Mouse (Mus musculus) intestine, embryonic 14.5 days (tissue): ENCODE measurements around the gene Acsm1. TPM values are rescaled to one million over a fixed set of nuclear protein-coding genes. Genes with fewer than 3 reads are reported as not detected.
"Not testable (repeated sequence)": the region's sequence is repeated elsewhere in the genome, so short reads cannot be mapped to it uniquely, and the experiment has no call there.

Experiments used
- ATAC-seq: fragments of 200-750 bp; cut with Nextera tagmentation; replicated peaks from 2 replicates; pipeline ENCODE4 v1.8.0; 2017; ENCODE audit warnings: low read depth, moderate number of reproducible peaks, moderate TSS enrichment, moderate library complexity; ENCODE audit not compliant: low FRiP score, low TSS enrichment
- DNase-seq: peaks from one replicate; pipeline ENCODE4 v3.0.0-alpha.2; 2018; ENCODE audit warnings: low spot score
- H3K27ac ChIP-seq: fragments of 300-500 bp; sonication (generic); 2 replicates; pipeline ENCODE4 v1.5.1; 2014; ENCODE audit warnings: low read depth, mild to moderate bottlenecking, control low read depth
- H3K27me3 ChIP-seq: fragments of 300-500 bp; sonication (generic); replicated peaks from 2 replicates; pipeline ENCODE4 v1.6.1; 2014; ENCODE audit warnings: low read length, control low read depth; ENCODE audit not compliant: control insufficient read depth, insufficient read depth
- H3K36me3 ChIP-seq: fragments of 300-500 bp; sonication (generic); 2 replicates; pipeline ENCODE4 v1.6.1; 2014; ENCODE audit warnings: low read length, control low read depth; ENCODE audit not compliant: control insufficient read depth, insufficient read depth
- H3K4me1 ChIP-seq: fragments of 300-500 bp; sonication (generic); replicated peaks from 2 replicates; pipeline ENCODE4 v1.6.1; 2014; ENCODE audit warnings: low read length, control low read depth, mixed read lengths; ENCODE audit not compliant: control insufficient read depth, insufficient read depth
- H3K4me2 ChIP-seq: fragments of 300-500 bp; sonication (generic); 2 replicates; pipeline ENCODE4 v1.6.1; 2014; ENCODE audit warnings: low read length
- H3K4me3 ChIP-seq: fragments of 300-500 bp; sonication (generic); 2 replicates; pipeline ENCODE4 v1.5.1; 2014; ENCODE audit warnings: low read depth, low read length, control low read depth, mixed read lengths
- H3K9ac ChIP-seq: fragments of 300-500 bp; sonication (generic); 2 replicates; pipeline ENCODE4 v1.6.1; 2014; ENCODE audit warnings: mild to moderate bottlenecking, low read length
- H3K9me3 ChIP-seq: fragments of 300-500 bp; sonication (generic); 2 replicates; pipeline ENCODE4 v1.6.1; 2016; ENCODE audit warnings: low read length, control low read depth; ENCODE audit not compliant: control insufficient read depth
- WGBS: fragments of 180-500 bp; shearing (Covaris S2); extraction: QIAGEN DNeasy Blood & Tissue Kit; methylation state at CpG from one replicate; pipeline ENCODE4 v1.1.7; 2014; 5-methylcytosine and 5-hydroxymethylcytosine counted together
- polyA plus RNA-seq: library from polyadenylated mRNA; unstranded; fragments of >200 nt; fragmentation: Nextera tagmentation; extraction: Ambion mirVana; gene quantifications from 2 replicates; pipeline ENCODE4 v1.2.1, GENCODE M21; 2014

The Acsm1 gene
- polyA plus RNA-seq: not detected in 2 replicates

- Histone ChIP-seq H3K4me1 (no peaks in the 10 kb centered on the region), H3K36me3 (no peaks in the 10 kb centered on the region), H3K9ac (no peak within 1 kb of the TSS), H3K9me3 (no peaks in the 10 kb centered on the region), H3K4me2 (no peak within 1 kb of the TSS), H3K4me3 (no peak within 1 kb of the TSS), H3K27ac (no peak within 1 kb of the TSS), H3K27me3 (no peaks in the 10 kb centered on the region)
- WGBS: 76% methylated on average over 5 of the region's 5 CpGs
- no peak for ATAC-seq
- no peak for DNase-seq
These were observed at the start of gene Acsm1 for GRCm38 (mm10) chr7:119606664-119607076. Acsm1 (plus strand) TSS chr7:119607026.

GRCm38 (mm10) chr7:119559789-119560451, 46.9 kb upstream of the Acsm1 start:
- no peak for ATAC-seq
- Histone ChIP-seq H3K9ac (no peak overlapping the region), H3K4me3 (no peak overlapping the region), H3K27me3 (no peaks in the 10 kb centered on the region), H3K27ac (no peak overlapping the region), H3K9me3 (no peaks in the 10 kb centered on the region), H3K4me1 (no peaks in the 10 kb centered on the region), H3K36me3 (no peaks in the 10 kb centered on the region), H3K4me2 (no peak overlapping the region)
- DNase-seq: no peak
- 74% methylated on average over 3 of the region's 3 CpGs for WGBS

GRCm38 (mm10) chr7:119560452-119560835, 46.4 kb upstream of the Acsm1 start:
- Histone ChIP-seq H3K4me1 (no peaks in the 10 kb centered on the region), H3K9me3 (no peaks in the 10 kb centered on the region), H3K36me3 (no peaks in the 10 kb centered on the region), H3K4me2 (no peak overlapping the region), H3K27me3 (no peaks in the 10 kb centered on the region), H3K9ac (no peak overlapping the region), H3K27ac (no peak overlapping the region), H3K4me3 (no peak overlapping the region)
- ATAC-seq (no peak), DNase-seq (no peak)
- 80% methylated on average over 3 of the region's 3 CpGs for WGBS

- no peak for ATAC-seq
- Histone ChIP-seq H3K9me3 (no peaks in the 10 kb centered on the region), H3K9ac (no peak overlapping the region), H3K4me3 (no peak overlapping the region), H3K4me2 (no peak overlapping the region), H3K36me3 (no peaks in the 10 kb centered on the region), H3K27me3 (no peaks in the 10 kb centered on the region), H3K27ac (no peak overlapping the region), H3K4me1 (no peaks in the 10 kb centered on the region)
- no peak for DNase-seq
- WGBS: 46% methylated on average over 4 of the region's 4 CpGs
These were observed 45.4 kb upstream of the Acsm1 start for GRCm38 (mm10) chr7:119561441-119561840.

- not testable (repeated sequence) for H3K4me2 ChIP-seq, H3K4me1 ChIP-seq, H3K9me3 ChIP-seq, H3K27me3 ChIP-seq, ATAC-seq, H3K36me3 ChIP-seq, H3K4me3 ChIP-seq, H3K9ac ChIP-seq, DNase-seq, H3K27ac ChIP-seq
- WGBS: 92% methylated on average over 2 of the region's 2 CpGs
These were observed 44.4 kb upstream of the Acsm1 start for GRCm38 (mm10) chr7:119562476-119562875.

- H3K27ac ChIP-seq: no peak overlapping the region
- H3K4me1 ChIP-seq: no peaks in the 10 kb centered on the region
- ATAC-seq (no peak), DNase-seq (no peak)
- no peak overlapping the region for H3K9ac ChIP-seq
- H3K36me3 ChIP-seq: no peaks in the 10 kb centered on the region
- no peaks in the 10 kb centered on the region for H3K9me3 ChIP-seq
- H3K4me2 ChIP-seq: no peak overlapping the region
- no peaks in the 10 kb centered on the region for H3K27me3 ChIP-seq
- H3K4me3 ChIP-seq: no peak overlapping the region
- WGBS: 54% methylated on average over 3 of the region's 3 CpGs
These were observed 12.2 kb upstream of the Acsm1 start for GRCm38 (mm10) chr7:119594530-119595107.

- ATAC-seq (no peak), DNase-seq (no peak)
- Histone ChIP-seq H3K9me3 (no peaks in the 10 kb centered on the region), H3K4me2 (no peak overlapping the region), H3K4me1 (no peaks in the 10 kb centered on the region), H3K9ac (no peak overlapping the region), H3K27me3 (no peaks in the 10 kb centered on the region), H3K4me3 (no peak overlapping the region), H3K27ac (no peak overlapping the region), H3K36me3 (no peaks in the 10 kb centered on the region)
- 13% methylated on average over 1 of the region's 1 CpGs for WGBS
These were observed 11.5 kb upstream of the Acsm1 start for GRCm38 (mm10) chr7:119595306-119595705.

GRCm38 (mm10) chr7:119596536-119596935, 10.3 kb upstream of the Acsm1 start:
- H3K27ac ChIP-seq: no peak overlapping the region
- no peak overlapping the region for H3K4me3 ChIP-seq
- 59% methylated on average over 2 of the region's 2 CpGs for WGBS
- H3K4me2 ChIP-seq: no peak overlapping the region
- H3K9me3 ChIP-seq: no peaks in the 10 kb centered on the region
- H3K36me3 ChIP-seq: no peaks in the 10 kb centered on the region
- H3K4me1 ChIP-seq: no peaks in the 10 kb centered on the region
- DNase-seq (no peak), ATAC-seq (no peak)
- H3K9ac ChIP-seq: no peak overlapping the region
- H3K27me3 ChIP-seq: no peaks in the 10 kb centered on the region
